Mouse (Mus musculus): ENCODE measurements around the gene Gm11549. TPM values are rescaled to one million over a fixed set of nuclear protein-coding genes. Genes with fewer than 3 reads are reported as not detected.

Gm11549 gene
- total RNA-seq, 2 experiments from 2014 or later, result not detected

GRCm38 (mm10) chr3:36524466-36524865 lies 2.9 kb upstream of the Gm11549 start:
- no peak for ATAC-seq (replicated peaks; ENCODE audit: low FRiP score, poor library complexity, severe bottlenecking)

- ATAC-seq (replicated peaks; ENCODE audit: low FRiP score, poor library complexity, severe bottlenecking), result no peak
These were observed 524 bp upstream of the Gm11549 start for GRCm38 (mm10) chr3:36522137-36522536.

GRCm38 (mm10) chr3:36516196-36516595 lies 5.4 kb downstream of the Gm11549 start:
- ATAC-seq (replicated peaks; ENCODE audit: low FRiP score, poor library complexity, severe bottlenecking), result no peak

- ATAC-seq (replicated peaks; ENCODE audit: low FRiP score, poor library complexity, severe bottlenecking), result no peak
These were observed 10.1 kb downstream of the Gm11549 start for GRCm38 (mm10) chr3:36511491-36511890.

- ATAC-seq (replicated peaks; ENCODE audit: low FRiP score, poor library complexity, severe bottlenecking), result no peak
These were observed 15.5 kb downstream of the Gm11549 start for GRCm38 (mm10) chr3:36505809-36506735.

- ATAC-seq (replicated peaks; ENCODE audit: low FRiP score, poor library complexity, severe bottlenecking), result no peak
These were observed 16.3 kb downstream of the Gm11549 start for GRCm38 (mm10) chr3:36505306-36505705.

- ATAC-seq (replicated peaks; ENCODE audit: low FRiP score, poor library complexity, severe bottlenecking), result no peak
These were observed 20.1 kb downstream of the Gm11549 start for GRCm38 (mm10) chr3:36501546-36501945.

GRCm38 (mm10) chr3:36500976-36501375 lies 20.6 kb downstream of the Gm11549 start:
- no peak for ATAC-seq (replicated peaks; ENCODE audit: low FRiP score, poor library complexity, severe bottlenecking)

- ATAC-seq (replicated peaks; ENCODE audit: low FRiP score, poor library complexity, severe bottlenecking), result no peak
These were observed 22.2 kb downstream of the Gm11549 start for GRCm38 (mm10) chr3:36499418-36499817.

GRCm38 (mm10) chr3:36498224-36498623 lies 23.4 kb downstream of the Gm11549 start:
- no peak for ATAC-seq (replicated peaks; ENCODE audit: low FRiP score, poor library complexity, severe bottlenecking)

- ATAC-seq (replicated peaks; ENCODE audit: low FRiP score, poor library complexity, severe bottlenecking), result no peak
These were observed 24.9 kb downstream of the Gm11549 start for GRCm38 (mm10) chr3:36496746-36497145.

- no peak for ATAC-seq (replicated peaks; ENCODE audit: low FRiP score, poor library complexity, severe bottlenecking)
These were observed 25.3 kb downstream of the Gm11549 start for GRCm38 (mm10) chr3:36496273-36496672.

- no peak for ATAC-seq (replicated peaks; ENCODE audit: low FRiP score, poor library complexity, severe bottlenecking)
These were observed 26.2 kb downstream of the Gm11549 start for GRCm38 (mm10) chr3:36495436-36495835.

GRCm38 (mm10) chr3:36494613-36495012 lies 27.0 kb downstream of the Gm11549 start:
- ATAC-seq (replicated peaks; ENCODE audit: low FRiP score, poor library complexity, severe bottlenecking), result no peak

- no peak for ATAC-seq (replicated peaks; ENCODE audit: low FRiP score, poor library complexity, severe bottlenecking)
These were observed 27.9 kb downstream of the Gm11549 start for GRCm38 (mm10) chr3:36493641-36494283.

GRCm38 (mm10) chr3:36492716-36493391 lies 28.8 kb downstream of the Gm11549 start:
- no peak for ATAC-seq (replicated peaks; ENCODE audit: low FRiP score, poor library complexity, severe bottlenecking)

GRCm38 (mm10) chr3:36491535-36491934 lies 30.1 kb downstream of the Gm11549 start:
- no peak for ATAC-seq (replicated peaks; ENCODE audit: low FRiP score, poor library complexity, severe bottlenecking)

- ATAC-seq (replicated peaks; ENCODE audit: low FRiP score, poor library complexity, severe bottlenecking), result no peak
These were observed 32.1 kb downstream of the Gm11549 start for GRCm38 (mm10) chr3:36489590-36489910.

GRCm38 (mm10) chr3:36488899-36489589 lies 32.6 kb downstream of the Gm11549 start:
- no peak for ATAC-seq (replicated peaks; ENCODE audit: low FRiP score, poor library complexity, severe bottlenecking)

- ATAC-seq (replicated peaks; ENCODE audit: low FRiP score, poor library complexity, severe bottlenecking), result no peak
These were observed 33.2 kb downstream of the Gm11549 start for GRCm38 (mm10) chr3:36488367-36488766.
